In the genomic region with DNA sequence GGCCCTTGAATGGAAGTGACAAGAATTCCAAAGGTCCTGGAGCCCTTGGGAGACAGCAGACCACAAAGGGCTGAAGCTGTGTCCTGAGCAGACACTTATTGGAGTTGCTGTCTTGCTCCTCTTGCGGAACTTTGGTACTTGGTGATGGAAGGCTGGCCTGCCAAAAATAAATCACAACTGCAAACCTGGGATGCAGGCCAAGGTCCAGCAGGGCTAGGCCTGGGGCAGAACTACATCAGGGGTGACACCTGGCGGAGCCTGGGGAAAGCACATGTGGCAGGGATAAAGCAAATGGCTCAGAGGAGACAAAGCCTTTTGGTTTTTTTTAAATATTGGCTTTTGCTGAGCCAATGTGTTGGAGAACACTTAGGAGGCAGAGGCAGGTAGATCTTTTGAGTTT, we compare ENCODE assay signal across 9 mouse cellular contexts. TPM values are rescaled to one million over a fixed set of nuclear protein-coding genes. Genes with fewer than 3 reads are reported as not detected.
A peak's percentile ranks its signal among the peaks of the same experiment; 100 is the strongest.
DNase-seq lines count a peak whose midpoint lies in the region; ATAC-seq and TF ChIP-seq lines count a peak whose summit lies in the region.
"Had no signal": no experiment of that assay in that cellular context is flagged by ENCODE, and none has a peak within 500 bp of the region (broad histone marks: within the 10 kb centered on the region; RNA-seq: fewer than 3 reads in every experiment).

No protein-coding gene starts in this region.

- 23% methylated on average over 2 of the region's 2 CpGs for WGBS in cerebellum, adult 2 months
- WGBS in hindbrain, postnatal 0 days, result 40% methylated on average over 2 of the region's 2 CpGs

- TF ChIP-seq POLR2A in cerebellum, adult 2 months (IDR thresholded peaks at IDR 0.05; ENCODE audit: borderline replicate concordance, insufficient read depth, low read length), result no peak

- H3K9me3 ChIP-seq in hindbrain, postnatal 0 days (ENCODE audit: low read length), result no peaks in the 10 kb centered on the region

- no peak overlapping the region for H3K4me2 ChIP-seq in hindbrain, postnatal 0 days (ENCODE audit: low read depth, low read length)

- peak; percentile 36; the same call in 1 of the 2 replicates for TF ChIP-seq CTCF in cerebellum, adult 2 months (IDR thresholded peaks at IDR 0.05; ENCODE audit: borderline replicate concordance, insufficient read depth, low read depth, low read length)
- TF ChIP-seq CTCF in hindbrain, postnatal 0 days (IDR thresholded peaks at IDR 0.05; ENCODE audit: low read depth), result peak; percentile 66

- intact Hi-C loops in left cerebral cortex, postnatal 25 days (cut with DNase I), result no loop called here

- H3K9ac ChIP-seq in hindbrain, postnatal 0 days (replicated peaks; ENCODE audit: low read length), result no peak overlapping the region

- no peak overlapping the region for H3K27ac ChIP-seq in cerebellum, adult 2 months (ENCODE audit: insufficient read depth, low read length)
- peak overlapping the region; percentile 64; the same call in 1 of the 2 replicates for H3K27ac ChIP-seq in hindbrain, postnatal 0 days

- no peak overlapping the region for H3K4me3 ChIP-seq in cerebellum, adult 2 months (replicated peaks; ENCODE audit: insufficient read depth, low read depth, low read length)
- no peak overlapping the region for H3K4me3 ChIP-seq in hindbrain, postnatal 0 days (ENCODE audit: low read length)

- peak; percentile 34 to 47 for DNase-seq in cerebellum, adult 2 months
- DNase-seq in adrenal gland, adult 8-10 months, result peak; percentile 88
- DNase-seq in hindbrain, postnatal 0 days (ENCODE audit: low spot score), result peak; percentile 62
- DNase-seq in left cerebral cortex, postnatal 25 days (ENCODE audit: low spot score in 2 of 2), result peak; percentile 27 to 49
- DNase-seq in ovary, postnatal 10 days (ENCODE audit: low spot score), result peak; percentile 23

- H3K27me3 ChIP-seq in cerebellum, adult 2 months (ENCODE audit: control insufficient read depth, insufficient read depth, low read length), result no peaks in the 10 kb centered on the region
- H3K27me3 ChIP-seq in hindbrain, postnatal 0 days (ENCODE audit: insufficient read depth, low read length), result no peaks in the 10 kb centered on the region

- no peak for ATAC-seq in cerebellum, adult (ENCODE audit: insufficient number of reproducible peaks, low FRiP score, low TSS enrichment)
- peak; percentile 38; the same call in 1 of the 2 replicates for ATAC-seq in frontal cortex, adult (ENCODE audit: low TSS enrichment)
- 0 out of 2 replicates have a peak, but pooled peaks have one; percentile 59 for ATAC-seq in hindbrain, postnatal 0 days
- ATAC-seq in inflammation-experienced regulatory T-cells, adult 6 months, result no peak

- H3K4me1 ChIP-seq in cerebellum, adult 2 months (ENCODE audit: control insufficient read depth, insufficient read depth, low read length), result no peaks in the 10 kb centered on the region
- H3K4me1 ChIP-seq in hindbrain, postnatal 0 days (ENCODE audit: insufficient read depth, low read length), result no peaks in the 10 kb centered on the region

- H3K36me3 ChIP-seq in hindbrain, postnatal 0 days (ENCODE audit: insufficient read depth, low read length), result peaks cover 20% of the 10 kb centered on the region

RNA-seq across cellular contexts. Expression of a gene that starts 8.3 kb away (rescaled TPM):
- polyA plus RNA-seq in cerebellum, adult 2 months (2012; rRNA removed), result 797 and 866 TPM in 2 replicates
- total RNA-seq in adrenal gland, adult 8-10 months (2022), result 1,000 to 10,000 TPM in 1 of 4 experiments, 100 to 1,000 TPM in 3; 716 to 1,044 (median 882) TPM
- total RNA-seq in hindbrain, postnatal 0 days (2014; rRNA removed), result 1,207 and 1,381 TPM in 2 replicates
- 877 TPM in 2 replicates for polyA plus RNA-seq in hindbrain, postnatal 0 days (2015; fragmentation: Nextera tagmentation; extraction: Ambion mirVana)
- total RNA-seq in left cerebral cortex, postnatal 25 days (2021), result 100 to 1,000 TPM; 441 to 443 TPM
- 100 to 1,000 TPM; 317 to 466 (median 338) TPM for polyA plus RNA-seq in inflammation-experienced regulatory T-cells, adult 6 months (2017; shearing (Covaris generic))

RNA-seq across cellular contexts. Expression of a gene that starts 16.6 kb away (rescaled TPM):
- 3.3 and 3.9 TPM in 2 replicates for polyA plus RNA-seq in cerebellum, adult 2 months (2012; rRNA removed)
- 1 to 10 TPM; 1.5 to 3.3 (median 2.0) TPM for total RNA-seq in adrenal gland, adult 8-10 months (2022)
- 9.6 and 10.4 TPM in 2 replicates for total RNA-seq in hindbrain, postnatal 0 days (2014; rRNA removed)
- 7.4 and 7.9 TPM in 2 replicates for polyA plus RNA-seq in hindbrain, postnatal 0 days (2015; fragmentation: Nextera tagmentation; extraction: Ambion mirVana)
- total RNA-seq in left cerebral cortex, postnatal 25 days (2021), result 1 to 10 TPM; 4.6 to 5.8 TPM
- 1 to 10 TPM in 2 of 3 experiments, under 1 TPM in 1; 0.60 to 2.3 (median 1.5) TPM for polyA plus RNA-seq in inflammation-experienced regulatory T-cells, adult 6 months (2017; shearing (Covaris generic))

RNA-seq across cellular contexts. Expression of a gene that starts 19.4 kb away (rescaled TPM):
- polyA plus RNA-seq in cerebellum, adult 2 months (2012; rRNA removed), result 30.5 and 34.8 TPM in 2 replicates
- total RNA-seq in adrenal gland, adult 8-10 months (2022), result 1 to 10 TPM in 3 of 4 experiments, under 1 TPM in 1; 0.49 to 2.6 (median 1.1) TPM
- total RNA-seq in hindbrain, postnatal 0 days (2014; rRNA removed), result 2.0 and 3.6 TPM in 2 replicates
- 1.7 and 3.3 TPM in 2 replicates for polyA plus RNA-seq in hindbrain, postnatal 0 days (2015; fragmentation: Nextera tagmentation; extraction: Ambion mirVana)
- total RNA-seq in left cerebral cortex, postnatal 25 days (2021), result 10 to 100 TPM; 15.0 to 17.0 TPM
- under 1 TPM; 0.23 to 0.52 (median 0.38) TPM for polyA plus RNA-seq in inflammation-experienced regulatory T-cells, adult 6 months (2017; shearing (Covaris generic))
- polyA plus RNA-seq: neural tube, embryonic 11.5 days had no signal

RNA-seq across cellular contexts. Expression of a gene that starts 29.4 kb away (rescaled TPM):
- polyA plus RNA-seq in cerebellum, adult 2 months (2012; rRNA removed), result 3.4 and 3.9 TPM in 2 replicates
- 1 to 10 TPM; 3.3 to 7.2 (median 5.0) TPM for total RNA-seq in adrenal gland, adult 8-10 months (2022)
- 3.5 and 4.1 TPM in 2 replicates for total RNA-seq in hindbrain, postnatal 0 days (2014; rRNA removed)
- polyA plus RNA-seq in hindbrain, postnatal 0 days (2015; fragmentation: Nextera tagmentation; extraction: Ambion mirVana), result 6.0 and 6.1 TPM in 2 replicates
- total RNA-seq in left cerebral cortex, postnatal 25 days (2021), result 1 to 10 TPM; 1.3 to 3.2 TPM
- polyA plus RNA-seq in inflammation-experienced regulatory T-cells, adult 6 months (2017; shearing (Covaris generic)), result 1 to 10 TPM in 1 of 3 experiments, not detected in 2; 1.8 TPM

RNA-seq across cellular contexts. Expression of a gene that starts 32.2 kb away (rescaled TPM):
- 16.2 and 17.3 TPM in 2 replicates for polyA plus RNA-seq in cerebellum, adult 2 months (2012; rRNA removed)
- total RNA-seq in adrenal gland, adult 8-10 months (2022), result 10 to 100 TPM; 30.2 to 69.8 (median 54.5) TPM
- 21.8 and 23.2 TPM in 2 replicates for total RNA-seq in hindbrain, postnatal 0 days (2014; rRNA removed)
- polyA plus RNA-seq in hindbrain, postnatal 0 days (2015; fragmentation: Nextera tagmentation; extraction: Ambion mirVana), result 25.2 and 29.4 TPM in 2 replicates
- 10 to 100 TPM; 16.8 to 20.2 TPM for total RNA-seq in left cerebral cortex, postnatal 25 days (2021)
- polyA plus RNA-seq in inflammation-experienced regulatory T-cells, adult 6 months (2017; shearing (Covaris generic)), result 10 to 100 TPM; 16.5 to 27.1 (median 21.7) TPM

Comparison
In these comparisons a context has a peak if more than half of its experiments do, and no peak if none do; other contexts are left out.
1. DNase-seq: peak in every context shown above with its lines; median percentile 88 in adrenal gland, adult 8-10 months; 62 in hindbrain, postnatal 0 days; 40 in cerebellum, adult 2 months; 38 in left cerebral cortex, postnatal 25 days; 23 in ovary, postnatal 10 days.
2. ATAC-seq: peak in frontal cortex, adult (single experiment) and hindbrain, postnatal 0 days (single experiment); none in cerebellum, adult (single experiment) and inflammation-experienced regulatory T-cells, adult 6 months (single experiment).